Mouse (Mus musculus): ENCODE data around the gene Olfr222. TPM values are rescaled to one million over a fixed set of nuclear protein-coding genes. Genes with fewer than 3 reads are reported as not detected.

Gene Olfr222
- polyA plus RNA-seq, 1 experiment: not detected

DNA sequence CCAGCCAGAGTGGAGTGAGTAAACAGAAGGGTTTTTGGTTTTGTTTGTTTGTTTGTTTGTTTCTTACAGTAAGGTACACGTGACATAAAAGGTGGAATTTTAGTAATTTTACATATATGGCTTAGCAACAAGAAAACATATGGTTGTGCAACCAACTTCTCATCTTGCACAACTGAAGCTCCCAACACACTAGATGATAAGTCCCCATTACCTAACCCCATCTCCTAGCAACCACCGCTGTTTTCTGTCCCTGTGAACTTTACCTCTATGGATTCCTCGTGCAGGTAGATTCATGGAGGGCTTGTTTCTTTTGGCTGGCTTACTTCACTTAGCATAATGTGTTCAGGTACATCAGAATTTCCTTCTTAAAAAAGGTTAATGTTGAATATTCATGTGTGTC lies 32.7 kb downstream of the Olfr222 start:
- H3K4me1 ChIP-seq (ENCODE audit: control insufficient read depth, insufficient read depth, low read length): peaks cover 49% of the 10 kb centered on the region
- H3K4me3 ChIP-seq (ENCODE audit: insufficient read depth, low read length): peak overlapping the region; percentile 62
- TF ChIP-seq CTCF (IDR thresholded peaks at IDR 0.05; ENCODE audit: low read depth, low read length): no peak
- TF ChIP-seq POLR2A (IDR thresholded peaks at IDR 0.05; ENCODE audit: borderline replicate concordance, low read depth, low read length): no peak
- peak overlapping the region; percentile 98 for H3K27ac ChIP-seq (ENCODE audit: insufficient read depth, low read depth, low read length)

DNA sequence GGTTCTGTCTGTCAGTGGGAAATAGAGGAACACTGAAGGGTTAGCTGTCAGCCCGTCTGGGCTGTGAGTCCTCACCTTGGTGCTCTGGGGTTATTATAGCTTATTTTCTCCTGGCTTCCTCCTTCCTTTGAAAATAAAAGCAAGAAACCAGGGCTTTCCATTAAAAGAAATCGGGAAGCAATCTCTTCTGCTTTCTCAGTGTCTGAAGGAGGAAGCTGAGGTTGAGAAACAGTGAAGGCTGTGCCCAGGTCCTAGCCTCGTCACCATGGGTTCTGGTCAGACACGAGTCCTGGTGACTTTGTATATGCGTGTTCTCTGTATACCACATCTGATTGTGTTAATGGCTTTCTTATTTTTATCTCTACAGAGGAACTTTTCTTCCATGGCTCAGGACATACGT lies 33.6 kb downstream of the Olfr222 start:
- TF ChIP-seq POLR2A (IDR thresholded peaks at IDR 0.05; ENCODE audit: borderline replicate concordance, low read depth, low read length) (no peak), CTCF (IDR thresholded peaks at IDR 0.05; ENCODE audit: low read depth, low read length) (no peak)
- Histone ChIP-seq H3K4me3 (ENCODE audit: insufficient read depth, low read length) (peak overlapping the region; percentile 61), H3K4me1 (ENCODE audit: control insufficient read depth, insufficient read depth, low read length) (peaks cover 56% of the 10 kb centered on the region), H3K27ac (ENCODE audit: insufficient read depth, low read depth, low read length) (peak overlapping the region; percentile 98)

DNA sequence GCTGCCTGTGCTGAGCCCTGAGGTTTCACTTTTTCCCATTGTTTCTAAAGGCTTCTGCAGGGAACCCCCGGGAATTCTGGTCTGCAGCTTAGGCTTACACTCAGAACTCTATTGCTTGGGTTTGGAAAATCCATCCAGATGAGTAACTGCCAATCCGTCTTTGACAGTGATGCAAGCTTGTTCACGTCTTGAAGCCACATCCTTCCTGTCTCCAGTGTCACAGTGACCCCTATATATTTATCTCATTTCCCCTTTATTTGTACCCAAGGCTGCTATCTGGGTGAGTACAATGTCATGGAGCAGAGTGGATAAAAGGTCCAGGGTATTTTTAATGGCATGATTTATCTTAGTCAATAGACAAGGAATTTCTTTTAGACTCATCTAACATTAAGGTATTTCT lies 34.7 kb downstream of the Olfr222 start, which contains the start of gene Nlrp3:
Gene Nlrp3, plus strand, starts transcription at position 245 of the 400 bp plus-strand sequence.
- Histone ChIP-seq H3K27ac (ENCODE audit: insufficient read depth, low read depth, low read length) (peak within 1 kb of the TSS; percentile 98), H3K4me3 (ENCODE audit: insufficient read depth, low read length) (peak within 1 kb of the TSS; percentile 61), H3K4me1 (ENCODE audit: control insufficient read depth, insufficient read depth, low read length) (peaks cover 60% of the 10 kb centered on the region)
- no peak for TF ChIP-seq POLR2A (IDR thresholded peaks at IDR 0.05; ENCODE audit: borderline replicate concordance, low read depth, low read length)

GRCm38 (mm10) chr11:59540123-59540522 lies 35.9 kb downstream of the Olfr222 start:
- Histone ChIP-seq H3K27ac (ENCODE audit: insufficient read depth, low read depth, low read length) (peak overlapping the region; percentile 94), H3K4me3 (ENCODE audit: insufficient read depth, low read length) (no peak overlapping the region), H3K4me1 (ENCODE audit: control insufficient read depth, insufficient read depth, low read length) (peaks cover 61% of the 10 kb centered on the region)
- TF ChIP-seq POLR2A (IDR thresholded peaks at IDR 0.05; ENCODE audit: borderline replicate concordance, low read depth, low read length) (no peak), CTCF (IDR thresholded peaks at IDR 0.05; ENCODE audit: low read depth, low read length) (no peak)

DNA sequence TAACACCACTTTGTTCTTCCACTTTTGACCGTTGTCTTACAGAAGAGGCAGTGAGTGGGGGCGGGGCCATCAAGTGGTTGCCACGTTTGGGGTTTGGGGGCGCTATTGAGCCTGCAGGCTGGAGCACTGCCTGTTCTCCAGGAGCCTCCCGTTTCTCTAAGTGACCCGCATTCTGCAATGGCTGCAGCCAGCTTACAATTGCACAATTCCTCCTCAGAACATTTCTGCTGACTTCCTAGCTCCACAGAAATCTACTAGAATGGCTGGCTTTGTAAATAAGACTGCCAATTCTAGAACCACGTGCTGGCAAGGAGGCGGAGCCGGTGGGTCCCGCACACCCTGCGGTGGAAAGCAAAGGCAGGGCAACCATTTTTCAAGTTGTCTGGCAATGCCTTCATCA lies 37.6 kb downstream of the Olfr222 start:
- peak; percentile 51; the same call in 1 of the 2 replicates for TF ChIP-seq CTCF (IDR thresholded peaks at IDR 0.05; ENCODE audit: low read depth, low read length)
- TF ChIP-seq POLR2A (IDR thresholded peaks at IDR 0.05; ENCODE audit: borderline replicate concordance, low read depth, low read length): no peak
- H3K4me3 ChIP-seq (ENCODE audit: insufficient read depth, low read length): no peak overlapping the region

GRCm38 (mm10) chr11:59537218-59538130 lies 38.6 kb downstream of the Olfr222 start:
- peak overlapping the region; percentile 73 for H3K27ac ChIP-seq (ENCODE audit: insufficient read depth, low read depth, low read length)
- TF ChIP-seq POLR2A (IDR thresholded peaks at IDR 0.05; ENCODE audit: borderline replicate concordance, low read depth, low read length) (no peak), CTCF (IDR thresholded peaks at IDR 0.05; ENCODE audit: low read depth, low read length) (peak; percentile 84)

More for the DNA sequence above, 37.6 kb downstream of the Olfr222 start:
- peak overlapping the region; percentile 90 for H3K27ac ChIP-seq (ENCODE audit: insufficient read depth, low read depth, low read length)
- H3K4me1 ChIP-seq (ENCODE audit: control insufficient read depth, insufficient read depth, low read length): peaks cover 67% of the 10 kb centered on the region

GRCm38 (mm10) chr11:59531562-59531961 lies 44.5 kb downstream of the Olfr222 start:
- TF ChIP-seq CTCF (IDR thresholded peaks at IDR 0.05; ENCODE audit: low read depth, low read length) (no peak), POLR2A (IDR thresholded peaks at IDR 0.05; ENCODE audit: borderline replicate concordance, low read depth, low read length) (no peak)
- H3K27ac ChIP-seq (ENCODE audit: insufficient read depth, low read depth, low read length): no peak overlapping the region
- peaks cover 59% of the 10 kb centered on the region for H3K4me1 ChIP-seq (ENCODE audit: control insufficient read depth, insufficient read depth, low read length)
- H3K4me3 ChIP-seq (ENCODE audit: insufficient read depth, low read length): no peak overlapping the region

More at GRCm38 (mm10) chr11:59537218-59538130, 38.6 kb downstream of the Olfr222 start:
- Histone ChIP-seq H3K4me1 (ENCODE audit: control insufficient read depth, insufficient read depth, low read length) (peaks cover 64% of the 10 kb centered on the region), H3K4me3 (ENCODE audit: insufficient read depth, low read length) (no peak overlapping the region)

DNA sequence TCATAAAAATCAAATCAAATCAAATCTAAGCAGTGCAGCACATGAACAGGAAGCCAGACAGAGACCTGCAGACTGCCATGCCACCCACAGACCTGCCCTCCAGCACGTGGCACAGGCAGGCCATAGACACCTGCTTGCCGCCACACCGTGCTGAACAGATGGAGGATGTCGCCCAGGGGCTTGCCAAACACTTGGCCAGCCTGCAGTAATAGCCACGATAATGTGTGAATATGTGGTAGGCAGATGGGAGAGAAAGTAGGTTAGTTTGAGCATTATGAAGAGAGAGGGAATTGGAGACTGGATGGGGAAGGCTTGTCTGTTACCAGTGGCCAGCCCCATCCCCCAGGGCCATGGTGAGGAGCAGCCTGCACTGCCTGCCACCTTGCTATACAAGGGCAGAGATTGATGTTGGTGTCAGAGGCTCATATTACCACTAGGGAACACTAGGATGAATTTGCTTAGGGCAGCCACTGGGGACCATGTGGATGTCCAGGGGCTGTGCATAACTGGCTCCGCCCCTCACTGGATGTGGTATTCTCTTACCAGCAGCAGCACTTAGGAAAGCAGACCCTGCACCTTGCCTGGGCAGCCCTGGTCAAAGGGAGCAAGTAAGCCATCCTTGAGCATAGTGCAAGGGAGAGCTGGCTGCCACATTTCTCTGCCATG lies 45.0 kb downstream of the Olfr222 start:
- Histone ChIP-seq H3K4me3 (ENCODE audit: insufficient read depth, low read length) (no peak overlapping the region), H3K4me1 (ENCODE audit: control insufficient read depth, insufficient read depth, low read length) (peaks cover 61% of the 10 kb centered on the region), H3K27ac (ENCODE audit: insufficient read depth, low read depth, low read length) (no peak overlapping the region)
- no peak for TF ChIP-seq CTCF (IDR thresholded peaks at IDR 0.05; ENCODE audit: low read depth, low read length)
- TF ChIP-seq POLR2A (IDR thresholded peaks at IDR 0.05; ENCODE audit: borderline replicate concordance, low read depth, low read length): no peak

DNA sequence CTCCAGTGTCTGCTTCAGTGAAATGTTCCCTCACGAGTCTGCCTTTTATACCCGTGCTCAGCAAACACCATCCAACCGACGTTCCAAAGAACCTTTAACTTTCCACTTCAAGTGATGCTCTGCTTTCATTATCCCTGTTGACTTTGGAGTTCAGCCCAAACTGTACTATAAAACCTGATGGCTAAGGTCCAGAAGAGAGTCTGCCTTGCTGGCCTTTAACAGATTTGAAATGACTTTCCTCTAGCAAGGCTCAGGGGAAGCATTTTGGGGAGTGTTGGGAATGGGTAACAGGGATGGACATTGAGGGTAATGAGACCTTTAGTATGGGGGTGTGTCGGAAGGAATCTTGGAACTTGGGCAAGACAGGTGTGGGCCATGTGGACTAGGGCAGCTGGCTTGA lies 45.8 kb downstream of the Olfr222 start:
- TF ChIP-seq CTCF (IDR thresholded peaks at IDR 0.05; ENCODE audit: low read depth, low read length) (no peak), POLR2A (IDR thresholded peaks at IDR 0.05; ENCODE audit: borderline replicate concordance, low read depth, low read length) (no peak)
- H3K4me1 ChIP-seq (ENCODE audit: control insufficient read depth, insufficient read depth, low read length): peaks cover 60% of the 10 kb centered on the region

More for the DNA sequence above, 45.8 kb downstream of the Olfr222 start:
- Histone ChIP-seq H3K4me3 (ENCODE audit: insufficient read depth, low read length) (no peak overlapping the region), H3K27ac (ENCODE audit: insufficient read depth, low read depth, low read length) (no peak overlapping the region)

Data from bone marrow macrophage, adult 2 months (primary cell).